Mouse (Mus musculus) WW6 (cell line): Measurements from ENCODE around the gene Gm5114.
"Not testable (repeated sequence)": the region's sequence is repeated elsewhere in the genome, so short reads cannot be mapped to it uniquely, and the experiment has no call there.

Source experiments
- DNase-seq: peaks from one replicate; pipeline ENCODE4 v3.0.0-alpha.2; 2013; ENCODE audit warnings: low read depth, low spot score

Gene Gm5114

GRCm38 (mm10) chr7:39413060-39413459, at the start of gene Gm5114:
TSS of gene Gm5114 (minus strand) at chr7:39413160.
- not testable (repeated sequence) for DNase-seq

GRCm38 (mm10) chr7:39455806-39456205, 42.8 kb upstream of the Gm5114 start:
- DNase-seq, result peak; percentile 80

GRCm38 (mm10) chr7:39449260-39450021, 36.5 kb upstream of the Gm5114 start:
- peak; percentile 47 for DNase-seq

- DNase-seq, result no peak
Measured at GRCm38 (mm10) chr7:39448626-39449242, 35.8 kb upstream of the Gm5114 start.

GRCm38 (mm10) chr7:39441237-39441636, 28.3 kb upstream of the Gm5114 start:
- no peak for DNase-seq

- no peak for DNase-seq
Measured at GRCm38 (mm10) chr7:39440362-39440761, 27.4 kb upstream of the Gm5114 start.
